Mouse (Mus musculus) lung, adult 2 months (tissue): ENCODE measurements around the gene Nt5dc2. TPM values are rescaled to one million over a fixed set of nuclear protein-coding genes. Genes with fewer than 3 reads are reported as not detected.

Experiments
- DNase-seq: peaks from one replicate; pipeline ENCODE4 v3.0.0; 2022
- H3K4me1 ChIP-seq: fragments of 200-500 bp; 2 replicates; pipeline ENCODE4 v1.6.1; 2011; ENCODE audit warnings: low read length; ENCODE audit not compliant: control insufficient read depth, insufficient read depth
- H3K4me3 ChIP-seq: fragments of 200-500 bp; replicated peaks from 2 replicates; pipeline ENCODE3; 2011; ENCODE audit warnings: low read depth, mild to moderate bottlenecking, control low read depth, low read length; ENCODE audit errors: extremely low read depth
- CTCF ChIP-seq: fragments of 200-500 bp; IDR thresholded peaks from 2 replicates; pipeline ENCODE4 v1.5.1; 2011; ENCODE audit warnings: mild to moderate bottlenecking, low read length, control low read depth; ENCODE audit not compliant: insufficient read depth
- POLR2A ChIP-seq: fragments of 200-500 bp; IDR thresholded peaks from 2 replicates; pipeline ENCODE4 v1.6.1; 2011; ENCODE audit warnings: low read depth, mild to moderate bottlenecking, control low read depth, low read length, borderline replicate concordance; ENCODE audit errors: extremely low read depth
- WGBS: fragments of 180-500 bp; shearing (Covaris S2); methylation state at CpG from one replicate; pipeline ENCODE4 v1.1.7; 2018; 5-methylcytosine and 5-hydroxymethylcytosine counted together
- polyA plus RNA-seq: library from polyadenylated mRNA; depleted of rRNA; stranded (reverse); fragments of >200 nt; gene quantifications from 2 replicates; pipeline ENCODE4 v1.2.3, GENCODE M21; 2012; rRNA removed

The Nt5dc2 gene
- polyA plus RNA-seq, 1 experiment: 147 TPM

- no peak for DNase-seq
- no peak for TF ChIP-seq CTCF
- no peak for TF ChIP-seq POLR2A
- no peak overlapping the region for H3K4me3 ChIP-seq
- WGBS: 73% methylated on average over 12 of the region's 12 CpGs
- H3K4me1 ChIP-seq: peaks cover 9% of the 10 kb centered on the region
These were observed 49.0 kb downstream of the Nt5dc2 start for GRCm38 (mm10) chr14:31179677-31180365.

GRCm38 (mm10) chr14:31181512-31181911 is 50.7 kb downstream of the Nt5dc2 start:
- WGBS: 75% methylated on average over 4 of the region's 4 CpGs
- Histone ChIP-seq H3K4me1 (peaks cover 9% of the 10 kb centered on the region), H3K4me3 (no peak overlapping the region)
- TF ChIP-seq POLR2A (no peak), CTCF (no peak)
- no peak for DNase-seq

GRCm38 (mm10) chr14:31182786-31183290 is 52.0 kb downstream of the Nt5dc2 start:
- no peak for DNase-seq
- 48% methylated on average over 2 of the region's 2 CpGs for WGBS
- no peak for TF ChIP-seq POLR2A
- no peak for TF ChIP-seq CTCF
- peaks cover 9% of the 10 kb centered on the region for H3K4me1 ChIP-seq
- no peak overlapping the region for H3K4me3 ChIP-seq

DNA sequence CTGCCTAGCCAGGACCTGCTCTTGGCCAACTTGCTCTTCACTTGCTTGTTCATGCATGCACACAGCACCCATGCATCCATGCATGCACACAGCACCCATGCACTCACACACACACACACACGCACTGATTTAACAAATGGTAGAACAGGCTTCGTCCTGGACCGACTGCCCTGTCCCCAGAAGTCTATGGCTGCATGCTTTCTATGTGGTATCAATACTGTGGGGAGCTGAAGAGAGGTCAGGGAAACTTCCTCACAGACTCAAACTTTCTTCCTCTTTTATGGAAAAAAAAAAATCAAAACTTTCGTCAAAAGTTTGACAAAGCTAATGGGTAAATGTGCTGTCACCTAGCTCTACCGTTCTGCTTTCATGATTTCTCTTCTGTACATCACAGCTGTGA is 52.7 kb downstream of the Nt5dc2 start:
- 54% methylated on average over 5 of the region's 5 CpGs for WGBS
- DNase-seq: no peak
- TF ChIP-seq CTCF (no peak), POLR2A (no peak)
- H3K4me3 ChIP-seq: no peak overlapping the region
- H3K4me1 ChIP-seq: peaks cover 9% of the 10 kb centered on the region

DNA sequence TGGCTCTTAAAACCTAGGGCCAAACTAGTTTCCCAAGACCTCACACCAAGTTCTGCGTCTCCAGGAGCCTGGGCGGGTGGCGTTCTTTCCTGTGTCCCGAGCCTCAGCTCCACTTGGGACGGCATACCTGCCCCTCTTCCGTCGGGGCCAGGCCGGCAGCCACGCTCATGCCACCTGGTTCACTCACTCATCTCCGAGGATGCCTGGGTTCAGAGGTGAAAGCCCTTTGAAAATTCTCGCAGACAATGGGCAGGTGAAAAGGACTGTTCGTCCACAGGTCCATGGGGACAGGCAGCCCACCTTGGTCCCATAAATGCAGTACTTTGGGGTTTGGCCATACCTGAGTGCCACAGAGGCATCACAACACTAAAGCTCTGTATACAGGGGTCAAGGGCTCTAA is 53.3 kb downstream of the Nt5dc2 start:
- WGBS: 80% methylated on average over 12 of the region's 12 CpGs
- TF ChIP-seq CTCF (no peak), POLR2A (no peak)
- Histone ChIP-seq H3K4me3 (no peak overlapping the region), H3K4me1 (peaks cover 12% of the 10 kb centered on the region)
- no peak for DNase-seq

DNA sequence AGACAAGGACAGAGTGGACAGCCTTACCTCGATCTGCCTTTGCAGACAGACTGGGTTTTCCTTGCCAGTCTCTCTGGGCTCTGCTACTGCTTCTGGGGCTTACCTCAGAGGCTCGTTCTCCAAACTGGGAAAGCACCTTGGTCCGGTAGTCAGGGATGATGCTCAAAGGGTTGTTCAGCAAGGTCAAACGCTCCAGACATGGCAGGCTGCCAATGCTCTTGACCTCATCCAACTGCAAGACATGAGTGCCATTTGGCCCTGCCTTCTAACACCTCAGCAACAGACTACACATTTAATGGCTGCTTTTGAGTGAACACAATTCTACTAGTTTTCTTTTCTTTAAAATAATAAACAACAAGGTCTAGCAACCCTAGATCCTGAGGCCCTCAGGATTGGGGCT is 55.8 kb downstream of the Nt5dc2 start:
- peaks cover 12% of the 10 kb centered on the region for H3K4me1 ChIP-seq
- peak; percentile 60 for DNase-seq
- TF ChIP-seq POLR2A: no peak
- TF ChIP-seq CTCF: no peak
- H3K4me3 ChIP-seq: no peak overlapping the region
- whole genome bisulfite sequencing: 35% methylated on average over 4 of the region's 4 CpGs

Other genes with a start within 250 kb of the Nt5dc2 start
- 37.7 and 43.4 TPM in 2 replicates for gene Itih4, start 244.6 kb upstream of the Nt5dc2 start, polyA plus RNA-seq
- gene Itih3, start 207.3 kb upstream of the Nt5dc2 start, polyA plus RNA-seq: 0.87 and 1.1 TPM in 2 replicates
- gene Itih1, start 187.8 kb upstream of the Nt5dc2 start, polyA plus RNA-seq: 1.1 and 1.4 TPM in 2 replicates
- gene Nek4, start 179.7 kb upstream of the Nt5dc2 start, polyA plus RNA-seq: 3.6 and 3.8 TPM in 2 replicates
- gene Glt8d1, start 129.7 kb upstream of the Nt5dc2 start, polyA plus RNA-seq: 17.2 and 21.6 TPM in 2 replicates
- gene Spcs1, start 129.4 kb upstream of the Nt5dc2 start, polyA plus RNA-seq: 92.6 and 173 TPM in 2 replicates
- 12.8 and 14.7 TPM in 2 replicates for gene Pbrm1, start 111.9 kb upstream of the Nt5dc2 start, polyA plus RNA-seq
- 7.9 and 13.2 TPM in 2 replicates for gene Gnl3, start 111.9 kb upstream of the Nt5dc2 start, polyA plus RNA-seq
- 58.1 and 70.0 TPM in 2 replicates for gene Smim4, start 2.1 kb upstream of the Nt5dc2 start, polyA plus RNA-seq
- 114 and 136 TPM in 2 replicates for gene Stab1, start 37.6 kb downstream of the Nt5dc2 start, polyA plus RNA-seq
- 25.4 and 32.2 TPM in 2 replicates for gene Tnnc1, start 77.3 kb downstream of the Nt5dc2 start, polyA plus RNA-seq
- 412 and 458 TPM in 2 replicates for gene Nisch, start 85.9 kb downstream of the Nt5dc2 start, polyA plus RNA-seq
- 95.9 and 109 TPM in 2 replicates for gene Sema3g, start 86.8 kb downstream of the Nt5dc2 start, polyA plus RNA-seq
- 4.8 and 5.4 TPM in 2 replicates for gene Phf7, start 120.3 kb downstream of the Nt5dc2 start, polyA plus RNA-seq
- 43.9 and 48.3 TPM in 2 replicates for gene Bap1, start 120.4 kb downstream of the Nt5dc2 start, polyA plus RNA-seq
- 3.9 and 5.5 TPM in 2 replicates for gene Dnah1, start 192.8 kb downstream of the Nt5dc2 start, polyA plus RNA-seq
- gene Capn7, start 205.6 kb downstream of the Nt5dc2 start, polyA plus RNA-seq: 11.0 and 12.2 TPM in 2 replicates